Mouse (Mus musculus) embryo, embryonic 10 days (tissue): Measurements from ENCODE around the gene Gm49355.

Experiments
- DNase-seq: peaks from one replicate; pipeline ENCODE4 v3.0.0-alpha.2; 2015; ENCODE audit warnings: low spot score

Gm49355 gene

GRCm38 (mm10) chr14:12342458-12343131 is 58.8 kb downstream of the Gm49355 start:
- DNase-seq, result peak; percentile 67

- peak; percentile 27 for DNase-seq
These were observed 59.7 kb downstream of the Gm49355 start for GRCm38 (mm10) chr14:12343451-12343941.

GRCm38 (mm10) chr14:12344061-12344745 is 60.4 kb downstream of the Gm49355 start:
- DNase-seq, result no peak

GRCm38 (mm10) chr14:12344746-12345240 is 61.0 kb downstream of the Gm49355 start:
- peak; percentile 53 for DNase-seq

- DNase-seq, result peak; percentile 48
These were observed 61.6 kb downstream of the Gm49355 start for GRCm38 (mm10) chr14:12345241-12345921.

GRCm38 (mm10) chr14:12346011-12346864 is 62.5 kb downstream of the Gm49355 start:
- DNase-seq, result peak; percentile 45

- peak; percentile 51 for DNase-seq
These were observed 63.3 kb downstream of the Gm49355 start for GRCm38 (mm10) chr14:12346865-12347600.

- DNase-seq, result no peak
These were observed 64.3 kb downstream of the Gm49355 start, which contains the start of gene Fezf2 for GRCm38 (mm10) chr14:12348089-12348488. Fezf2 (minus strand) TSS chr14:12348189.

GRCm38 (mm10) chr14:12349334-12350090 is 65.7 kb downstream of the Gm49355 start:
- DNase-seq, result peak; percentile 38

GRCm38 (mm10) chr14:12350271-12350916 is 66.6 kb downstream of the Gm49355 start:
- peak; percentile 25 for DNase-seq
